Mouse (Mus musculus): ENCODE results near the gene Ttk.

DNA sequence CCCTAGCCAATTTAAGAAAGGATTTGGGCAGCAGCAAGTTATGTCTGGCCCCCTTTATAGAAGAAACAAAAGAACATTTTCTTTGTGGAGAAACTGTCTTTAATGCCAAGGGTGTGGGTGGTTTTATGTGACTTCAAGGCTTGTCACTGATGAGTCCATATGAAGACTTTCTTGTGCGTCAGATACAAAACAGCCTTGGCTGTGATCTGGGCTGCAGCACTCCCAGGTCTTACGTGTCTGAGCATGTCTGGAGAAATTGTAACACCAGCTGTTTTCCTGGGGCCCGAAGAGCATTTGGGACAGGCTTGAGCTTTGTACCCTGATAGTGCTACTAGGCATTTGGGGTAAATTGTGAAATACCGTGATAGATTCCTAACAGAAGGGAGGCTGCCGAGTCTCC is 11.6 kb upstream of the Ttk start:
- TF ChIP-seq CTCF (IDR thresholded peaks at IDR 0.05; ENCODE audit: control insufficient read depth, insufficient read depth, low read length) (no peak), POLR2A (IDR thresholded peaks at IDR 0.05; ENCODE audit: borderline replicate concordance, control insufficient read depth, low read depth, low read length) (no peak)

Data from bone marrow, adult 2 months (tissue).